Mouse (Mus musculus) lung, postnatal 0 days (tissue): ENCODE measurements around the gene Pom121l2. TPM values are rescaled to one million over a fixed set of nuclear protein-coding genes. Genes with fewer than 3 reads are reported as not detected.

Source experiments
- ATAC-seq: fragments of 200-750 bp; cut with Nextera tagmentation; 2 replicates; pipeline ENCODE4 v1.8.0; 2017; ENCODE audit warnings: moderate library complexity
- DNase-seq: peaks from one replicate; pipeline ENCODE4 v3.0.0-alpha.2; 2016; ENCODE audit warnings: low spot score
- H3K27ac ChIP-seq: fragments of 300-500 bp; sonication (generic); 2 replicates; pipeline ENCODE4 v1.5.1; 2014; ENCODE audit warnings: antibody characterized with exemption, mild to moderate bottlenecking, low read length, mixed read lengths
- H3K27me3 ChIP-seq: fragments of 300-500 bp; sonication (generic); replicated peaks from 2 replicates; pipeline ENCODE4 v1.6.1; 2014; ENCODE audit warnings: low read length, mixed read lengths; ENCODE audit not compliant: insufficient read depth
- H3K36me3 ChIP-seq: fragments of 300-500 bp; sonication (generic); 2 replicates; pipeline ENCODE4 v1.6.1; 2014; ENCODE audit warnings: low read length, mixed read lengths; ENCODE audit not compliant: insufficient read depth
- H3K4me1 ChIP-seq: fragments of 300-500 bp; sonication (generic); 2 replicates; pipeline ENCODE4 v1.6.1; 2014; ENCODE audit warnings: antibody characterized with exemption, low read depth, low read length, mixed read lengths; ENCODE audit not compliant: insufficient read depth
- H3K4me2 ChIP-seq: fragments of 300-500 bp; sonication (generic); replicated peaks from 2 replicates; pipeline ENCODE4 v1.6.1; 2014; ENCODE audit warnings: low read depth, mild to moderate bottlenecking, low read length, moderate library complexity, mixed read lengths
- H3K4me3 ChIP-seq: fragments of 300-500 bp; sonication (generic); 2 replicates; pipeline ENCODE4 v1.5.1; 2014; ENCODE audit warnings: low read depth, low read length
- H3K9ac ChIP-seq: fragments of 300-500 bp; sonication (generic); replicated peaks from 2 replicates; pipeline ENCODE4 v1.6.1; 2014; ENCODE audit warnings: low read depth, mild to moderate bottlenecking
- H3K9me3 ChIP-seq: fragments of 300-500 bp; sonication (generic); 2 replicates; pipeline ENCODE4 v1.6.1; 2016; ENCODE audit warnings: low read length, mixed read lengths
- CTCF ChIP-seq: IDR thresholded peaks from 2 replicates; pipeline ENCODE4 v1.5.1; 2016; ENCODE audit warnings: antibody characterized with exemption, mild to moderate bottlenecking
- EP300 ChIP-seq: IDR thresholded peaks from 2 replicates; pipeline ENCODE4 v1.6.1; 2016; ENCODE audit warnings: antibody characterized with exemption, mild to moderate bottlenecking, control low read depth
- WGBS: fragments of 180-500 bp; shearing (Covaris S2); extraction: QIAGEN DNeasy Blood & Tissue Kit; methylation state at CpG from one replicate; pipeline ENCODE4 v1.1.7; 2014; 5-methylcytosine and 5-hydroxymethylcytosine counted together
- microRNA-seq: library from miRNA; unstranded; fragments of <30 nt; microRNA quantifications from one replicate; pipeline ENCODE4, GENCODE M21; 2016
- polyA plus RNA-seq: library from polyadenylated mRNA; unstranded; fragments of >200 nt; fragmentation: Nextera tagmentation; extraction: Ambion mirVana; gene quantifications from 2 replicates; pipeline ENCODE4 v1.2.1, GENCODE M21; 2015

Gene Pom121l2
- polyA plus RNA-seq, 1 experiment from 2014 or later = not detected

DNA sequence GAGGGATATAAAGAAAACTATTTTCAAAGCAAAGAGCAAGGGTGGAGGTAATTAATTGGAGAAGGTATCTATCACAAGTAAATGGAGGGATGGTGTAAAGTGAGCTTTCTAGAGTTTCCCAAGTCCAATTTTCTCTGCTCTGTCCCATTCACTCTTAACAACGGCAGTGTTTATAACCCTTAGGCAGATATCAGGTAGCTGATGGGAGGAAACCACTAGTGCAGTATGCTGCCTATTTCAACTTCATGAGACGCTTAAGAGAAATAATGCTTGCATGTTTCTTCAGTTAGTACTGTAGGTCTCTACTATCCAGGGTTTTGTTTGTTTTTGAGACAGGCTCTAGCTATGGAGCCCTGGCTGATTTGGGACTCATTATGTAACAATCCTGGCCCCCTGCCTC lies 56.4 kb downstream of the Pom121l2 start:
- ATAC-seq = no peak
- Histone ChIP-seq H3K36me3 (no peaks in the 10 kb centered on the region), H3K4me2 (no peak overlapping the region), H3K9me3 (no peaks in the 10 kb centered on the region), H3K27ac (no peak overlapping the region), H3K4me1 (peaks cover 8% of the 10 kb centered on the region; the same call in 1 of the 2 replicates), H3K9ac (no peak overlapping the region), H3K4me3 (no peak overlapping the region), H3K27me3 (no peaks in the 10 kb centered on the region)
- no peak for TF ChIP-seq CTCF
- no peak for TF ChIP-seq EP300
- no peak for DNase-seq
- WGBS = 62% methylated on average over 2 of the region's 2 CpGs

Small RNA genes within 50 kb of the gene (microRNA-seq; reads per million reads assigned to microRNA genes)
- gene Gm44390 = not detected

Other genes starting within 250 kb of the Pom121l2 start
- not detected in 2 replicates for gene Hist1h4j, start 246.1 kb upstream of the Pom121l2 start, polyA plus RNA-seq
- gene Hist1h4k, start 230.7 kb upstream of the Pom121l2 start, polyA plus RNA-seq = 0.84 and 0.89 TPM in 2 replicates
- gene Hist1h2ak, start 227.4 kb upstream of the Pom121l2 start, polyA plus RNA-seq = 7.5 and 9.4 TPM in 2 replicates
- gene Hist1h2bn, start 227.1 kb upstream of the Pom121l2 start, polyA plus RNA-seq = 1.1 and 1.3 TPM in 2 replicates
- 1.4 and 2.4 TPM in 2 replicates for gene Hist1h1b, start 200.6 kb upstream of the Pom121l2 start, polyA plus RNA-seq
- 14.5 and 16.9 TPM in 2 replicates for gene Hist1h3i, start 197.8 kb upstream of the Pom121l2 start, polyA plus RNA-seq
- 1.3 TPM in 1 of 2 replicates, not detected in the other for gene Hist1h2an, start 194.0 kb upstream of the Pom121l2 start, polyA plus RNA-seq
- gene Hist1h2bp, start 193.7 kb upstream of the Pom121l2 start, polyA plus RNA-seq = 0.61 and 0.95 TPM in 2 replicates
- gene Hist1h2bq, start 171.0 kb upstream of the Pom121l2 start, polyA plus RNA-seq = 3.0 and 4.5 TPM in 2 replicates
- not detected in 2 replicates for gene Hist1h2ao, start 170.7 kb upstream of the Pom121l2 start, polyA plus RNA-seq
- gene Hist1h4m, start 169.4 kb upstream of the Pom121l2 start, polyA plus RNA-seq = 0.90 TPM in 1 of 2 replicates, not detected in the other
- 4.6 and 6.0 TPM in 2 replicates for gene Hist1h4n, start 149.0 kb upstream of the Pom121l2 start, polyA plus RNA-seq
- gene Hist1h2ap, start 147.7 kb upstream of the Pom121l2 start, polyA plus RNA-seq = 382 and 386 TPM in 2 replicates
- 3.0 and 3.8 TPM in 2 replicates for gene Hist1h2br, start 147.5 kb upstream of the Pom121l2 start, polyA plus RNA-seq
- gene Zfp184, start 36.1 kb upstream of the Pom121l2 start, polyA plus RNA-seq = 2.5 and 3.4 TPM in 2 replicates
- 0.62 and 1.1 TPM in 2 replicates for gene Prss16, start 28.5 kb downstream of the Pom121l2 start, polyA plus RNA-seq
- 4.2 and 5.2 TPM in 2 replicates for gene Hist1h2ah, start 54.4 kb downstream of the Pom121l2 start, polyA plus RNA-seq
- gene Hist1h2bk, start 54.7 kb downstream of the Pom121l2 start, polyA plus RNA-seq = 0.45 and 0.81 TPM in 2 replicates
- 4.1 and 4.6 TPM in 2 replicates for gene Hist1h4i, start 60.2 kb downstream of the Pom121l2 start, polyA plus RNA-seq
- gene Hist1h2ag, start 61.8 kb downstream of the Pom121l2 start, polyA plus RNA-seq = 2.7 TPM in 1 of 2 replicates, not detected in the other
- 1.0 and 1.5 TPM in 2 replicates for gene Hist1h2bj, start 62.0 kb downstream of the Pom121l2 start, polyA plus RNA-seq
- gene Vmn1r188, start 103.2 kb downstream of the Pom121l2 start, polyA plus RNA-seq = not detected in 2 replicates
- not detected in 2 replicates for gene Vmn1r189, start 124.6 kb downstream of the Pom121l2 start, polyA plus RNA-seq
- not detected in 2 replicates for gene Vmn1r191, start 202.8 kb downstream of the Pom121l2 start, polyA plus RNA-seq
- not detected in 2 replicates for gene Vmn1r192, start 209.9 kb downstream of the Pom121l2 start, polyA plus RNA-seq
- not detected in 2 replicates for gene Vmn1r193, start 242.0 kb downstream of the Pom121l2 start, polyA plus RNA-seq